In the genomic region with DNA sequence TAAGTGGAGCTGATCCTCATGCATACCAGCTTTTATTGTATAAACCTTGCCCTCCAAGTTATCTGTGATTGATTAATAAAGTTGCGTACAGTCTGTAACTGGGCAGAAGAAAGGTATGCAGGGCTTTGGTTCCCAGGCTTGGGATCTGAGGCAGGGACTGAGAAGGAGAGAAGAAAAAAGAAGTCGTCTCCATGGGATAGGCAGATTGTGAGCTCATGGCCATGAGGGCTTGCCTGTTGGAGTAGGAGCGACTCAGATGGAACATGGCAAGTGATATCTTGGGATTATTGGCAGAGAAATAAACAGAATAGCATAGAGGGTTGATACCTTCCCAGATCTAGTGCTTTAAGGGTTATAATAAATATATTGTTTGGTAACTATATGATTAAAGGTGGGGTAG, we compare ENCODE assay signal across 16 mouse cellular contexts.
"Had no signal": no experiment of that assay in that cellular context is flagged by ENCODE, and none has a peak within 500 bp of the region (broad histone marks: within the 10 kb centered on the region; RNA-seq: fewer than 3 reads in every experiment).

No protein-coding gene starts in this region.

- H3K9me3 ChIP-seq: neural tube, embryonic 15.5 days; stomach, embryonic 15.5 days had no signal

- H3K4me2 ChIP-seq: neural tube, embryonic 13.5 days; neural tube, embryonic 15.5 days; stomach, embryonic 15.5 days had no signal

- H3K27ac ChIP-seq: neural tube, embryonic 13.5 days; neural tube, embryonic 15.5 days; stomach, embryonic 15.5 days; stomach, postnatal 0 days had no signal

- DNase-seq: retina, postnatal 1 day; right cerebral cortex, adult 18-20 months; right cerebral cortex, postnatal 14 days; right cerebral cortex, postnatal 25 days; right cerebral cortex, postnatal 4 days; spleen, adult 18-20 months; thymus, adult 18-20 months; thymus, adult 2 months; thymus, postnatal 14 days; thymus, postnatal 25 days; thymus, postnatal 36 days; thymus, postnatal 4 days had no signal

- H3K4me1 ChIP-seq: neural tube, embryonic 13.5 days; neural tube, embryonic 15.5 days; stomach, embryonic 15.5 days had no signal

- H3K36me3 ChIP-seq: neural tube, embryonic 13.5 days; neural tube, embryonic 15.5 days; stomach, embryonic 15.5 days had no signal

- H3K4me3 ChIP-seq: neural tube, embryonic 13.5 days; neural tube, embryonic 15.5 days; stomach, embryonic 15.5 days had no signal

- H3K9ac ChIP-seq: neural tube, embryonic 13.5 days; neural tube, embryonic 15.5 days; stomach, embryonic 15.5 days had no signal

- H3K27me3 ChIP-seq: neural tube, embryonic 13.5 days; neural tube, embryonic 15.5 days; stomach, embryonic 15.5 days had no signal
